Mouse (Mus musculus) right cerebral cortex, adult 18-20 months (tissue): ENCODE measurements around the gene Smox.
"Not testable (repeated sequence)": the region's sequence is repeated elsewhere in the genome, so short reads cannot be mapped to it uniquely, and the experiment has no call there.

Experiments
- DNase-seq: peaks from one replicate; pipeline ENCODE4 v3.0.0; 2022; ENCODE audit warnings: mixed read lengths

Smox gene

GRCm38 (mm10) chr2:131491196-131491595 lies at the start of gene Smox:
Gene Smox (plus strand): TSS chr2:131491496.
- no peak for DNase-seq

- no peak for DNase-seq
Observed at GRCm38 (mm10) chr2:131443084-131443890, 48.0 kb upstream of the Smox start.

GRCm38 (mm10) chr2:131443891-131444190 lies 47.5 kb upstream of the Smox start:
- no peak for DNase-seq

- DNase-seq = no peak
Observed at GRCm38 (mm10) chr2:131446416-131446982, 44.8 kb upstream of the Smox start.

DNA sequence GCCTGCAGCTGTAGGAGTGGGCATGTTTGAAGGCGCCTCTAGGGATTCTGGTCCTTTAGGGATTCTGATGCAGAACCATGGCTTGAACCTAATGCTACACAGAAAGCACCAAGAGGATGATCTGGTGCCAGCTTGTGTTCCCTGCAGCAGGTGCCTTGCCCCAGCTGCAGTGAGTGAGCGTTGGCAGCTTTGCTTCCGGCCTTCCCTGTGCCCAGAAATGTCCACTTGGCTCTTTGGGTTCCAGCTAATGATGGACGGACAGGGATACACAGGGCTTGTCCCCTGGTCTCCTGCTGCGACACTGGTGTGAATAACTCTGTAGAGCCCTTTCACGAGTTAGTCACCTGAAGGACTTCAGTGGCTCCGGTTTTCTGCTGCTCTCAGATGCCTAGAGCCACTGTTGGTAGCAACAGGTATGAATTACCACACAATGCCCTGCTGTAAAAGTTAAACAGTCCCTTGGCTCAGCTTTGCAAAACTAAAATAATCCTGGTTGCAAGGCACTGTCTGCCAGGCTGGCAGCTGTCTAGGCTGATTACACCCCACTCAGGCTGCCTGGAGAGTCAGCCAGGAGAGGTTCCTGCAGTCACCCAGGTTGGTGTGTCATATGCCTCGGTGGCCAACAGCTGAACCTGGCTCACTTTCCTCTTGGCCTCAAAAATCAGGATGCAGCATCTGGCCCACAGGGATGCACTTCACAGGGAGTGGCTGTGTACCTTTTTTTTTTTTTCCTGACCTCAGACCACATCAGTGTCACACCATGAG lies 43.5 kb upstream of the Smox start:
- DNase-seq = no peak

GRCm38 (mm10) chr2:131448353-131448752 lies 42.9 kb upstream of the Smox start:
- DNase-seq = no peak

DNA sequence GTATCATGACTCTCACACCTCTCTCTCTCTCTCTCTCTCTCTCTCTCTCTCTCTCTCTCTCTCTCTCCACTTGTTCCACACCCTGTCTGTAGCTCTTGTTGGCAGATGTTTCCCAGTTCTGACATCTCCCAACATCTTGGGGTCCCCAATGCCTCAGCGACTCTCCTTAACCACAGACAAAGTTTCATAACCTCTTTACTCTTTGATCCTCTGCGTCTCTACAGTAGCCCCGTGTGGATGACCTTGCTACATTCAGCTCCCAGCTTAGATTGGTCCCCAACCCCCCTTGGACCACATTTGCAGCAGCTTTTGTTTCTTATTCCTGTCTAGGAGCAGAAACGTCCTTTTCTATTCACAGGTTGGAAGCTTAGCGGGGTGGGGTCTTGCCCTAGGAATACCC lies 41.6 kb upstream of the Smox start:
- no peak for DNase-seq

GRCm38 (mm10) chr2:131450491-131450890 lies 40.8 kb upstream of the Smox start:
- no peak for DNase-seq

- DNase-seq = no peak
Observed at GRCm38 (mm10) chr2:131457728-131458127, 33.6 kb upstream of the Smox start.

GRCm38 (mm10) chr2:131460946-131461682 lies 30.2 kb upstream of the Smox start:
- DNase-seq = no peak

GRCm38 (mm10) chr2:131462991-131463390 lies 28.3 kb upstream of the Smox start:
- no peak for DNase-seq

DNA sequence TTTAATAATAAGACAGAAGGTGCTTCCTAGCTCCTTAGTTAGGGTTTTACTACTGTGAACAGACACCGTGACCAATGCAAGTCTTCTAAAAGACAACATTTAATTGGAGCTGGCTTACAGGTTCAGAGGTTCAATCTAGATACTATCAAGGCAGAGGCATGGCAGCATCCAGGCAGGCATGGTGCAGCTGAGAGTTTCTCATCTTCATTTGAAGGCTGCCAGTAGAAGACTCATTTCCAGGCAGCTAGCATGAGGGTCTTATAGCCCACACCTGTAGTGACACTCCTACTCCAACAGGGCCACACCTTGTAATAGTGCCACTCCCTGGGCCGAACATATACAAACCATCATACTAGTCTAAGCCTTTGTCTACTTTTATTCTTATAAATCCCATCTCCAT lies 27.1 kb upstream of the Smox start:
- DNase-seq = no peak

GRCm38 (mm10) chr2:131466732-131467131 lies 24.6 kb upstream of the Smox start:
- DNase-seq = no peak

GRCm38 (mm10) chr2:131469916-131470315 lies 21.4 kb upstream of the Smox start:
- DNase-seq = no peak

GRCm38 (mm10) chr2:131473749-131474148 lies 17.5 kb upstream of the Smox start:
- DNase-seq = no peak

DNA sequence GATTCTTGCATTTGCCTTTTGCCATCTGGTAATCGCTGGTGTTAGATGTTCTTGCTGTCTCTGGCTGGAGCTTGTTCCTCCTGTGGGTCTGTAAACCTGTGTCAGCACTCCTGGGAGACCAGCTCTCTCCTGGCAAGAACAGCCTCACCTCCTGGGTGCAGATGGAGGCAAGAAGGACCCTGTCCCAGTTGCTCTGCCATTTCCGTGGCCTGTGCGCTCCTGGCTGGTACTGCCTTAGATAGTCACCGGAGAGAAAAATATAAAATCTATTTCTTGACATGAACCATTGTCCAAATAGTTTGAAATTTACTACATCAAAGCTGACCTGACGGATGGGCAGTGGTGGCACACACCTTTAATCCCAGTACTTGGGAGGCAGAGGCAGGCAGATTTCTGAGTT lies 14.2 kb upstream of the Smox start:
- not testable (repeated sequence) for DNase-seq

DNA sequence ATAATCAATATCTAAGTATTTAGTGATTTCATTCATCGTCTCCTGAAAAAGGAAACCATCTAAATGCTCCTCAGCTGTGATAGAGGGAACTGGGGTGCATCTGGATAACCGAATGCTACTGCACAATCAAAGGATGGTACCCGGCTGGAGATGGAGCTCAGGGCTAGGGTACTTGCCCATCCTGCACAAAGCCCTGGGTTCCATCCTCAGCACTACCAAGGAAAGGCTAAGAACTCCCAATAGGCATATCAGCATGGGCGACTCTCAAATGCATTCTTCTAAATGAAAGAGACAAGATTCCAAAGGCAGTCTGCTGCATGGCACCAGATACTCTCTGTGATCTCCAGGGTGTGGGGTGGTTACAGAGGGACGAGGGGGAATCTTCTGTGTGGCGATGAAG lies 13.4 kb upstream of the Smox start:
- no peak for DNase-seq

DNA sequence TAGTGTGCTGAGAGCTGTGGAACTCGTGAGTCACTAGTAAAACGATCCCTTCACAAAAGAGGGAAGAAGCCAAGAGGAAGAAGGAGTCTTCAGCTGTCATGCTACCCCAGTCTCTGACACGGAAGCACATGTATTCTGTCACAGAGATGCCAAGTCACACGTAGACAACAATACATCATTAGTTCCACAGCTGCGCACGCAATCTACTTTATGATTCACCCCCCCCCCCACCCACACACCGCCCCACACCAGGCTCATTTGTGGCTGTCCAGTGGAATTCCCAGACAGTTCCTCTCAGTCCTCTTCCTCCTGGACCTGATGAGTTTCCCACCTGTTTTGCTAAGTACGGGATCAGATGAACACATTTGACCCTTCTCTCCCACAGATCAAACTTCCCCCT lies 12.9 kb upstream of the Smox start:
- DNase-seq = no peak

- DNase-seq = no peak
Observed at GRCm38 (mm10) chr2:131478916-131479315, 12.4 kb upstream of the Smox start.

DNA sequence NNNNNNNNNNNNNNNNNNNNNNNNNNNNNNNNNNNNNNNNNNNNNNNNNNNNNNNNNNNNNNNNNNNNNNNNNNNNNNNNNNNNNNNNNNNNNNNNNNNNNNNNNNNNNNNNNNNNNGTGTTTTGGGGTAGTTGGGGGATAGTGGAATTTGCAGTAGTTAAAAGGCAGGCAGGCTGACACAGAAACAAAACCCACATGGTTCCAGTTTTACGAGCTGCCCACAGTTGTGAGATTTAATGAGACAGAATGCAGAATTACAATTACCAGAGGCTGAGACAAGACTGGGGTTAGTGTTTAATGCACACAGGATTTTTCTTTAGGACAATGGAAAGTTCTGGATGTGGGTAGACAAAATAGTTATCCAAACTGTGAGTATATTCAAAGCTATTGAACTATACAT lies 9.6 kb upstream of the Smox start:
- no peak for DNase-seq

DNA sequence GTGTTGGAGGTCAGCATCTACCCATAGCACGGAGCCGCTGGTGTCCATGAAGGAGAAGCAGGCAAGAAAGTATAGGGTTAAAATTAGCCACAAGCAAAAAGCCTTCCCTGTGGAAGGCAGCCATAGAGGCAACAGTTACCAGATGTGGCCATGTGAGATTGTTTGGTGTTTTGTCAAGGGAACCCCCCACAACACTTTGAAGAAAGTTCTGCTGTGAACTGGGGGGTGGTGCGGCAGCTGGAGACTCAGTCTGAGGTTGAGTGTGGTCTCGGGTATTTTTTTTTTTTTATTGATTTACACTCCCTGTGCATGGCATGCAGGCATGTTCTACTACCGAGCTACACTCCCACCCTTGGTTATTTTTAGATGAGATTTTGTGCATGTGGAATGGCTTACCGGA lies 8.8 kb upstream of the Smox start:
- no peak for DNase-seq

GRCm38 (mm10) chr2:131483562-131483961 lies 7.7 kb upstream of the Smox start:
- no peak for DNase-seq

DNA sequence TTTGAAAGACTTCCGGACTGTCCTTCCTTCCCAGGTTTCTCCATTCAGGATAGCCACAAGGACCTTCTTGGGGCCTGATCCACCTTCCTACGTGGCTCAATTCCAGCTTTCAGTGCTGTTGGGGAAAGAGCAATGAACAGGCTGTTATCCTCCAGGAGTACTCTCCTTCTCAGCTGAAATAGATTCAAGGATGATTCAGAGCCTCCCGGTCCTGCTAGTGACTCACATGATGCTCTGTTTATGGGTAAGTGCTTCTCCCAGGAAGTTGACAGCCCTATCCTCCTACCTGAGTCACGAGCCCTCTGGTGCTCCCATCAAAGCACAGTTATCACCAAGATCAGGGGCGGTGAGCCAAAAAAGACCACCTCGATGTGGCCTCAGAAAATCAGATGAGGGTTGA lies 7.1 kb upstream of the Smox start:
- DNase-seq = peak; percentile 69
